Mouse (Mus musculus) kidney, postnatal 4 days (tissue): ENCODE measurements around the gene Cd47.

Experiments
- DNase-seq, 2 experiments: peaks; one replicate each; pipeline ENCODE4 v3.0.0; 2021; ENCODE audit warnings: mixed read lengths in 2 of 2

Gene Cd47

GRCm38 (mm10) chr16:49876291-49877030, 76.1 kb downstream of the Cd47 start:
- DNase-seq = no peak

- no peak for DNase-seq
Measured at GRCm38 (mm10) chr16:49877243-49877642, 76.9 kb downstream of the Cd47 start.

- DNase-seq = no peak
Measured at GRCm38 (mm10) chr16:49878051-49878450, 77.7 kb downstream of the Cd47 start.

- DNase-seq = no peak
Measured at GRCm38 (mm10) chr16:49886403-49887066, 86.2 kb downstream of the Cd47 start.

GRCm38 (mm10) chr16:49887290-49887689, 87.0 kb downstream of the Cd47 start:
- no peak for DNase-seq

- DNase-seq = no peak
Measured at GRCm38 (mm10) chr16:49887811-49888564, 87.7 kb downstream of the Cd47 start.

- DNase-seq = no peak
Measured at GRCm38 (mm10) chr16:49889031-49889655, 88.8 kb downstream of the Cd47 start.

GRCm38 (mm10) chr16:49892252-49892651, 91.9 kb downstream of the Cd47 start:
- DNase-seq = no peak

GRCm38 (mm10) chr16:49892945-49893344, 92.6 kb downstream of the Cd47 start:
- DNase-seq = peak; percentile 18 to 37

GRCm38 (mm10) chr16:49894624-49895023, 94.3 kb downstream of the Cd47 start:
- DNase-seq = no peak

- no peak for DNase-seq
Measured at GRCm38 (mm10) chr16:49896132-49896531, 95.8 kb downstream of the Cd47 start.

- no peak for DNase-seq
Measured at GRCm38 (mm10) chr16:49901395-49901794, 101.1 kb downstream of the Cd47 start.

GRCm38 (mm10) chr16:49902083-49902482, 101.8 kb downstream of the Cd47 start:
- DNase-seq = no peak

GRCm38 (mm10) chr16:49904248-49904930, 104.1 kb downstream of the Cd47 start:
- no peak for DNase-seq

GRCm38 (mm10) chr16:49905041-49905440, 104.7 kb downstream of the Cd47 start:
- no peak for DNase-seq

- no peak for DNase-seq
Measured at GRCm38 (mm10) chr16:49905601-49906001, 105.3 kb downstream of the Cd47 start.

- no peak for DNase-seq
Measured at GRCm38 (mm10) chr16:49906066-49906465, 105.7 kb downstream of the Cd47 start.

- no peak for DNase-seq
Measured at GRCm38 (mm10) chr16:49906940-49907339, 106.6 kb downstream of the Cd47 start.

- peak; percentile 16 to 33 for DNase-seq
Measured at GRCm38 (mm10) chr16:49907356-49907755, 107.0 kb downstream of the Cd47 start.

GRCm38 (mm10) chr16:49909536-49909935, 109.2 kb downstream of the Cd47 start:
- no peak for DNase-seq

- DNase-seq = no peak
Measured at GRCm38 (mm10) chr16:49914094-49914493, 113.8 kb downstream of the Cd47 start.
